Mouse (Mus musculus) spleen, adult 2 months (tissue): ENCODE measurements around the gene Fgfr2. TPM values are rescaled to one million over a fixed set of nuclear protein-coding genes. Genes with fewer than 3 reads are reported as not detected.

Source experiments
- DNase-seq, 2 experiments: peaks; one replicate each; pipeline versions ENCODE4 v3.0.0 to v3.0.0-alpha.2; 2012 to 2021; ENCODE audit warnings: low spot score in 2 of 2, low read depth in 1 of 2
- H3K27ac ChIP-seq: fragments of 200-500 bp; 2 replicates; pipeline ENCODE4 v1.5.1; 2012; ENCODE audit warnings: low read length, inconsistent platforms; ENCODE audit not compliant: insufficient read depth
- H3K27me3 ChIP-seq: fragments of 200-500 bp; 2 replicates; pipeline ENCODE4 v1.6.1; 2012; ENCODE audit warnings: mild to moderate bottlenecking, moderate library complexity, low read length, inconsistent platforms; ENCODE audit not compliant: control insufficient read depth, insufficient read depth
- H3K36me3 ChIP-seq: fragments of 200-500 bp; 2 replicates; pipeline ENCODE4 v1.6.1; 2012; ENCODE audit warnings: mild to moderate bottlenecking, low read length, inconsistent platforms; ENCODE audit not compliant: control insufficient read depth, insufficient read depth
- H3K4me1 ChIP-seq: fragments of 200-500 bp; 2 replicates; pipeline ENCODE4 v1.6.1; 2011; ENCODE audit warnings: inconsistent platforms; ENCODE audit not compliant: control insufficient read depth, insufficient read depth, insufficient read length
- H3K4me3 ChIP-seq: fragments of 200-500 bp; 2 replicates; pipeline ENCODE4 v1.5.1; 2011; ENCODE audit warnings: mild to moderate bottlenecking, inconsistent platforms; ENCODE audit not compliant: insufficient read depth, insufficient read length; ENCODE audit errors: extremely low read depth
- CTCF ChIP-seq: fragments of 200-500 bp; IDR thresholded peaks from 2 replicates; pipeline ENCODE4 v1.5.1; 2011; ENCODE audit warnings: mild to moderate bottlenecking, inconsistent platforms; ENCODE audit not compliant: insufficient read depth, insufficient read length, insufficient replicate concordance; ENCODE audit errors: extremely low read depth
- POLR2A ChIP-seq: fragments of 200-500 bp; IDR thresholded peaks from 2 replicates; pipeline ENCODE4 v1.6.1; 2011; ENCODE audit warnings: low read depth, low read length, inconsistent platforms
- WGBS: fragments of 180-500 bp; shearing (Covaris S2); methylation state at CpG from one replicate; pipeline ENCODE4 v1.1.7; 2018; 5-methylcytosine and 5-hydroxymethylcytosine counted together
- polyA plus RNA-seq: library from polyadenylated mRNA; depleted of rRNA; stranded (reverse); fragments of >200 nt; gene quantifications from 2 replicates; pipeline ENCODE4 v1.2.3, GENCODE M21; 2012

Gene Fgfr2
- polyA plus RNA-seq, 1 experiment = 1.6 TPM

DNA sequence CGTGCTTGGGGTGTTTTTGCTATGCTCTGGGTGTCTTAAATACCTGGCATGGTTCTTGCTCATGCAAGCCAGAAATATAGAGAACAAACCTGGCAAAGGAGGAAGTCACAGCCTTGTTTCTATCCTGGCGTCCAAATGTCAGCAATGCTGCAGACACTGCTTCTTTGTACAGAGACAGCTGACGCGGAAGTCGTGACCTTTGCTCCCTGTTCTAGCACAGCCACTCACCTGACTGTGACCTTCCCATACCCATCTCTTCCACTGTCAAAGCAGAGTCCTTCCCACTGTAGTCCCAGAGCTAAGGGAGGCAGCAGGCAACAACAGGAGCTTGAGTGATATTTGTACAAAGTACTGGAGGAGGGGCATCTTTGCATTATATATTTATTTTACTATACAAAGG is 533.5 kb downstream of the Fgfr2 start:
- Histone ChIP-seq H3K27ac (no peak overlapping the region), H3K27me3 (no peaks in the 10 kb centered on the region), H3K4me3 (no peak overlapping the region), H3K36me3 (no peaks in the 10 kb centered on the region), H3K4me1 (no peaks in the 10 kb centered on the region)
- DNase-seq = no peak
- TF ChIP-seq CTCF (no peak), POLR2A (no peak)
- 62% methylated on average over 5 of the region's 5 CpGs for WGBS

DNA sequence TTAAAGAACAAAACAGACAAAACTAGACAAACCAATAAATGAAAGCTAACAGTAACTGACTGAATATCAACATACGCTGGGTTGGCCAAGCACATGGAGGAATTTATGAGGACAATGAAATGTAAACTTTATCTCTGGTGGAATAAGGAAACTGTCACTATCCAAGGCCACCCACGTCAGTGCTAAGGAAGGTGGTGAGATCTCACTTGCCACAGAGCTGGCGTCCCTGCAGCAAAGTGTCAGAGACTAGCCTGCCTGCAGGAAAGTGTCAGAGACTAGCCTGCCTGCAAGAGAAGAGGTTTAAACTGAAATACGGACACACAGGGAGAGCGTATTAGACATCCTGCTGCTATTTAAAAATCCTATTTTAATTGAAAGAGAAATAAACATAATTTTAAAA is 536.0 kb downstream of the Fgfr2 start:
- no peaks in the 10 kb centered on the region; the same call in 1 of the 2 replicates for H3K27me3 ChIP-seq
- DNase-seq = no peak
- H3K27ac ChIP-seq = no peak overlapping the region
- no peak overlapping the region for H3K4me3 ChIP-seq
- no peaks in the 10 kb centered on the region for H3K4me1 ChIP-seq
- no peak for TF ChIP-seq POLR2A
- TF ChIP-seq CTCF = no peak
- no peaks in the 10 kb centered on the region for H3K36me3 ChIP-seq
- 78% methylated on average over 5 of the region's 5 CpGs for WGBS

DNA sequence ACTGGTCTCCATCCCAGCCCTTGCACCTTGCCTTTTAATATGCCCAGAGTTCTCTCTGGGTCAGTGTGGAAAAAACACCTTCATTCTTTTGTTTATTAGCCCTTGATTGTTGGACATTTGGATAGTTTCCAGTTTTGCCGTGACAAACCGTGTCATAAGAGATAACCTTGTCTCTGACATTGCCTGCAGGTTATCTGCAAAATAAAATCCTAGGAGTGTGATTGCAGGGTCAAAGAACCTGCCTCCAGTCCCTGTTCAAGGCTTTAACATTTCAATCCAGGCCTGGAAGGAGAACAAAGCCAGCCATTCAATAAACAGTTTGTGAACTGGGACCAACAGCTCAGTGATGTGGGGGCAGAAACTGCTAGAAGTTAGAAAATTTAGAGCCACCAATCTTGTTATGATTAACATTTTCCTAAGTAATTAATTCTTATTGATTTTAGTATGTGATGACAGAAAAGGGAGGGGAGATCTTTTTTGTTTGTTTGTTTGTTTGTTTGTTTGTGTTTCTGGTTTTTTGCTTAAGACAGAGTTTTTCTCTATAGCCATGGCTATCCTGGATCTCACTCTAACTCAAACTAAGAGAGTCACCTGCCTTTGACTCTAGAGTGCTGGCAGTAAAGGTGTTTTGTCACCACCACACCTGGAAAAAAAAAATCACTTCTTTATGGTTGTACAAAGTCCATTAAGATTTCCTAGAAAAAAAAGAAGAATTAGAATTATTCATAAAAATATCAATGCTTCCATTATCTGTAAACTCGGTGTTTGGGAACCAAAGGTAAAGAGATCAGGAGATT is 537.3 kb downstream of the Fgfr2 start:
- Histone ChIP-seq H3K27me3 (no peaks in the 10 kb centered on the region; the same call in 1 of the 2 replicates), H3K4me1 (no peaks in the 10 kb centered on the region), H3K36me3 (no peaks in the 10 kb centered on the region), H3K4me3 (no peak overlapping the region), H3K27ac (no peak overlapping the region)
- no peak for DNase-seq
- TF ChIP-seq CTCF (no peak), POLR2A (no peak)
- WGBS = 75% methylated on average over 3 of the region's 3 CpGs

DNA sequence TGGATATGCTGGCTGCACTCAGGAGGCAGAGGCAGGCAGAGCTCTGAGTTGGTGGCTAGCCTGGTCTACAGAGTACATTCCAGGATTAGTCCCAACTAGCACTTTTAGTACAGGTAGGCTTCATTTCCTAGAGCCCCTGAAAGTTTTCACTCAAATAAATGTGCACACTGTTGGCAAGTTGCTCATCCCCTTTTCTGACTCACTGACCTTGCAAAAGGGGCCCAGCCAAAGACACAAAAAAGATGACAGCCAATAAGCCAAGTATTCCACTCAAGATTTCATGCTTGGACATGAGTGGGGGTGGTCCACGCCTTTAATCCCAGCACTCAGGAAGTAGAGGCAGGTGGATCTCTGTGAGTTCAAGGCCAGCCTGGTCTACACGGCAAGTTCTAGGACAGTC is 541.7 kb downstream of the Fgfr2 start:
- no peak overlapping the region for H3K4me3 ChIP-seq
- WGBS = 92% methylated on average over 2 of the region's 2 CpGs
- H3K36me3 ChIP-seq = no peaks in the 10 kb centered on the region
- no peak for DNase-seq
- no peaks in the 10 kb centered on the region; the same call in 1 of the 2 replicates for H3K27me3 ChIP-seq
- no peak overlapping the region for H3K27ac ChIP-seq
- no peaks in the 10 kb centered on the region for H3K4me1 ChIP-seq
- TF ChIP-seq CTCF (no peak), POLR2A (no peak)

DNA sequence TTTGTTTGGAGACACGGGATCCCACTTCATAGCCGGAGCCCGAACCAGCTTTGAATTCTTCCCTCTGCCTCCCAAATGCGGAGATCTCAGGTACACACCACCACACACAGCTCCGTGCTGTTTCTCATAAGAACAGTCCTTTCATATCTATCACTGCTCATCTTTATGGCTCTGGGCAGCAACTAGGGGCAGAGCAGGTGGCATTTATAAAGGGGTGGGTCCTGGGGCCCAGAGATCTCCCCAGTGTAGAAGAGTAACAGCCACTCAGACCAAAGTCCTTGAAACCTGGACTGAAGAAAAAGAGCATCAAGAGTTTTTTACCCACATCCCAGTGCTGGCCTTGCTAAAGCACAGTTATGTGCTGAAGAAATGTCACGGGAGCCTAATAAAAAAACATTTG is 542.6 kb downstream of the Fgfr2 start:
- Histone ChIP-seq H3K4me1 (no peaks in the 10 kb centered on the region), H3K36me3 (no peaks in the 10 kb centered on the region), H3K27ac (no peak overlapping the region), H3K4me3 (no peak overlapping the region), H3K27me3 (no peaks in the 10 kb centered on the region; the same call in 1 of the 2 replicates)
- TF ChIP-seq CTCF (no peak), POLR2A (no peak)
- 76% methylated on average over 6 of the region's 6 CpGs for WGBS
- DNase-seq = no peak

DNA sequence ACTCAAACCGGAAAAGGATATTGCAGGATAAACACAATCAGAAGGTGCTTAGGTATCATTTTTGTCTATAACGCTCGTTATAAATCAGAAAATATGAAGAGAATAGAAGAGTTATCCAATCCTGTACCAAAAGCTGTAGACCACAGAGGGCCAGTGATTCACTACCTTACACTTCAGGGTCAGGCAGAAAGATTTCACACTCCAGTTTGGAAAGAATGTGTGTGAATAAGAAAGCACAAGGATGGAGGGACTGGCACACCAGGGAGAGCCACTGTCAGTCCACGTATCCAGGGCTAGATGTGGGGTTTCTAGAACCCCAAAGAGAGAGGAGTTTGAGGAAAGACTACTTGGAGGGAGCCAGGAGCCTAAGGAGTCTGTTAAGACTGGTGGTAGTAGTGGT is 546.3 kb downstream of the Fgfr2 start:
- 52% methylated on average over 4 of the region's 4 CpGs for WGBS
- Histone ChIP-seq H3K4me1 (no peaks in the 10 kb centered on the region; the same call in 1 of the 2 replicates), H3K27ac (no peak overlapping the region), H3K36me3 (no peaks in the 10 kb centered on the region), H3K4me3 (no peak overlapping the region), H3K27me3 (no peaks in the 10 kb centered on the region)
- TF ChIP-seq POLR2A = no peak
- TF ChIP-seq CTCF = no peak
- DNase-seq = no peak

DNA sequence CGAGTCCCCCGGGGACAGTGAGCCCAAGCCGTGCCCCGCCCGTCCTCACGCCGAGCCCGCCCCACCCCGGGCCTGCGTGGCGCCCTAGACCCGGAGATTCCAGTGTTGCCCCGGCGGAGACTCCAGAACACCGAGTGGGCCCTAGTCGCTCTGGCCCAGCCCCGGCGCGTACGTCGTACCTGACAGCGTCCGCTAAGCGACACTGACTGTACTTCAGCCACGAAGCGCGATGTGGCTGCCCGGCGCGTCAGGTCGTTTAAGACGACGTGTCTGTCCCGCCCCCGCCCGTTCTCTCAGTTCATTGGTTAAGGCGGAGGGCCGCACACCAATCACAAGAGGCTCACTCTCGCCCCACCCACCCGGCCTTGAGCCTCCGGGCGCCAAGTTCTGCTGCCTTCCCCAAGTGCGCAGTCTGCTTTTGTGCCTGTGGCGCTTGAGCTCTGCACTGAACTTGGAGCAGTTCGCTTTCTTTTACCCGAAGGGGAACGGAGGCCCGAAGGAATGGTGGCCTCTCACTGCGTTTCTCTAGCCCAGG is 547.0 kb downstream of the Fgfr2 start, which contains the start of gene Oat:
Gene Oat, minus strand, starts transcription at position 283 of the 535 bp plus-strand sequence.
- no peaks in the 10 kb centered on the region for H3K36me3 ChIP-seq
- no peaks in the 10 kb centered on the region; the same call in 1 of the 2 replicates for H3K4me1 ChIP-seq
- WGBS = under 1% methylated on average over 49 of the region's 49 CpGs
- H3K27ac ChIP-seq = peak within 1 kb of the TSS; percentile 89
- TF ChIP-seq POLR2A (peak; percentile 91), CTCF (no peak)
- peak within 1 kb of the TSS; percentile 76 for H3K4me3 ChIP-seq
- no peaks in the 10 kb centered on the region for H3K27me3 ChIP-seq
- peak; percentile 92 to 93 for DNase-seq
